Mouse (Mus musculus): ENCODE results near the gene Kazn.

Gene Kazn

DNA sequence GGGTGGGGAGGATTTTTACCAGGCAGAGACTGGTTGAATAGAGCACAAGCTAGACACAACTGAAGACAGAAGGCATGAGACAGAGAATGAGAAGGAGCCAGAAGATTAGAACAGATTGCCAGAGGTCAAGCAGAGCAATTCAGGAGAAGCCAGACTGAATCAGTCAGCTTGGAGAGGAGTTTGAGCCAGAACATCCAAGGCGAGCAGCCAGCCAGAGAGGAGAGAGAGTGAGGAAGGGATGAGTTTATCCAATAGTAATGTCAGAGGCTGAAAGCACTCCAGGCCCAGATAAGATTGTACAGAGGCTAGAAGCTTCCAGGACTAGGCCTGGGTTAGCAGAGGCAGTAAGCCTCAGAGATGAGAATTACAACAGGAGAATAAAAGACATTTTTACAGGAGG, 118.0 kb downstream of the Kazn start:
- DNase-seq (ENCODE audit: low read depth, low spot score), result no peak

DNA sequence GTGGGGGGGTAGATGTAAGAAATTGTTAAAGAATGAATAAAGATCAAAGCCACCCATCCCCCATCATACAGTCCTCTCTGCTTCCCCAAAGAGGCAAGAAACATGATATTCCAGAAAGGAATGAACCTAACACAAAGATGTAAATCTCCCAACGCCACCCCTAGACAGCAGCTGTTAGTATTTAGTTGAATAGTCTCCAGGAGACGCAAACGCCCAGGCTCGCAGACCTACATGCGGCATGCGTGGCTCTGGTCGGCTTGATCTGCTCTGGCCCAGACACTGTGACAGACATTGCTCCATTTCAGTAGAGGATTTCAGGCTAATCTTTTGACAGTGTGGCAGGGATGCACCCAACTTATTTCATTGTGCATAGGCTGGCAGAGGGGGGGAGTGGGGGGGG, 120.7 kb downstream of the Kazn start:
- no peak for DNase-seq (ENCODE audit: low read depth, low spot score)

DNA sequence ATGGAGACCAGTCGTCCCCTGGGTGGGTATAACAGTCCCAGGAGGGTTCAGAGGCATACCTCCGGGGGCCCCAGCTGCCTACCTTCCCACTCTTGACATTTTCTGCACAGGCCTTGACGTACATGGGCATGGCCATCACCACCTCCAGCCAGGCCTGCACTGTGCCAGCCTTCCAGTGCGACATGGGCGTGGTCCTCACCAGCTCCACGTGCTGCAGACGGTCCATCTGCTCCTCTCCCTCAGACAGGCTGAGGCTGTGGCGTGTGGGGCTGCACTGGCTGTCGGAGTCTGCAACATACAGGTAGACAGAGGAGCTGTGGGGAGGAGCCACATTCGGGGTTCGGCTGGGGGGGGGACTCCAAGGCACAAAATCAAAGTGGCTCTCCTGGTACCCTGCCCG, 121.2 kb downstream of the Kazn start:
- DNase-seq (ENCODE audit: low read depth, low spot score), result no peak

- DNase-seq (ENCODE audit: low read depth, low spot score), result no peak
Measured at GRCm38 (mm10) chr4:142113306-142113705, 125.9 kb downstream of the Kazn start.

- DNase-seq (ENCODE audit: low read depth, low spot score), result no peak
Measured at GRCm38 (mm10) chr4:142103081-142103671, 136.0 kb downstream of the Kazn start.

GRCm38 (mm10) chr4:142098303-142098702, 140.9 kb downstream of the Kazn start:
- peak; percentile 35 for DNase-seq (ENCODE audit: low read depth, low spot score)

GRCm38 (mm10) chr4:142097871-142098270, 141.3 kb downstream of the Kazn start:
- no peak for DNase-seq (ENCODE audit: low read depth, low spot score)

DNA sequence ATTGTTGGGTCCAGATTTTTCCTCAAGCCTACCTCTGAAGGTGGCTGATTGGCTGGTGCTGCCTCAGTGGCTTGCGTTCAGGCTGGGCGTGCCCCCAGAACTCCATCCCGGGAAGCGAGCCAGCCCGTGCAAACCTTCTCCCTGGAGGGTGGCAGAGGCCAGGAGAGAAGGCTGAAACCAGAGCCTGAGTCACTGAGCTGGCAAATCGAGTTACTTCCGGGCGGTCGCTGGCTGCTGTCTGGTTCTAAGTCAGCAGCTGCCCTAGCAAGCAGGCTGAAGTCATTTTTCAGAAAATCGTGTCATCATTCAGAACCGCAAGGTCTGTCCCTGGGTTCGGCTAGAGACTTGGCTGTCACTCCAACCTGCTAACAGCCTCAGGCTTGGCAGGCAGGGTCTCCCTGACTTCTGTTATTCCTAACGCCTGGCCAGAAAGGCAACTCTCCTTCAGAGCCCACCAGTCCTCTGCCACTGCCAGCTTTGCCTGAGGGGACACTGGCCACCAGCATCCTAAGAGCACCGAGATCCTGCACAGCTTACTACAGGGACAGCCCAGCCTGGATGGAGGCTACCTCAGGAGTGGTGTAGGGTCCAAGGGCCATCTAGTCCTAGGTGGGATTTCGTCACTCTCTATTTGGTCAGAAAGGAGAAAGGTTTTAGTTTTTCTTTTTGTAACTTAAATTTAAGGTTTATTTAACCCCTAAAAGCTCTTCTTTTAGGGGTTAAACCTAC, 143.5 kb downstream of the Kazn start:
- DNase-seq (ENCODE audit: low read depth, low spot score), result no peak

- no peak for DNase-seq (ENCODE audit: low read depth, low spot score)
Measured at GRCm38 (mm10) chr4:142094386-142094785, 144.8 kb downstream of the Kazn start.

GRCm38 (mm10) chr4:142091100-142091499, 148.1 kb downstream of the Kazn start:
- no peak for DNase-seq (ENCODE audit: low read depth, low spot score)

DNA sequence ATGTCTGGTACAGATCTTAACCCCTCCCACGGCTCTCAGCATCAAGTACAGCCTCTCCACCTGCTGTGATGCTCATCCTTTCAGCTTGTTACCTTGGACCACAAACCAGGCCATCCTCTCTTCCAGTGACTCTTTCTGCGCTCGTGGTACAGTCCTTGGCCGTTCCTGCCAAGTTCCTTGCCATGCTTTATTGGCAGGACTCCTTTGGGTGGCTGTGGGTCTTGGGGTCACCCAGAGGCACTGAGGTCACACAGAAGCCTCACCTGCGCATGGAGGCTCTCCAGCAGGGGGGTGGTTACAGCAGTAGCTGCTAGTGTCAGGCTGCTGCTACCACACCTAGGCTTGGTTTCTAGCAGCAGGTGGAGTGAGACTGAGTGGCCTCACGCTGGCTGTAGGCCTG, 149.2 kb downstream of the Kazn start:
- DNase-seq (ENCODE audit: low read depth, low spot score), result no peak

DNA sequence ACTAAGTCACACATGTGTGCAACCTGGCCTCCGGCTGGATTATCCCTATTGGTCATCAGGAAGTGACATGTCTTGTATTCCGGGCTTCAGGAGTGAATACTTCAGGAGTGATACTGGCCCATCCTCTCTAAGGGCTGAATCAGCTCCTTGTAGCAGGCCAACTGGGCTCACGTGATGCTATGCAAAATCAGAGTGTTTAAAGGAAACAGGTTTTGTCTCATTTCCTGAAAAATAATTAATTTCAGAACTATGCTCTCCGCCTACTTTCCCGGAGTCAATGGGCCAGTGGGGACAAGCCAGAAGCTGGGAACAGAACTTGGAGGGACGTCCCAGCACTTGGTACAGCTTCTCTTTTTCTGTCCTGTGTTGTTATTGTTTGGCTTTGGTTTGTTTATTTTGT, 150.4 kb downstream of the Kazn start:
- DNase-seq (ENCODE audit: low read depth, low spot score), result no peak

GRCm38 (mm10) chr4:142088409-142088808, 150.8 kb downstream of the Kazn start:
- DNase-seq (ENCODE audit: low read depth, low spot score), result no peak

GRCm38 (mm10) chr4:142084936-142085563, 154.2 kb downstream of the Kazn start:
- no peak for DNase-seq (ENCODE audit: low read depth, low spot score)

- DNase-seq (ENCODE audit: low read depth, low spot score), result no peak
Measured at GRCm38 (mm10) chr4:142084131-142084899, 154.9 kb downstream of the Kazn start, which contains the start of gene Tmem51. TSS of gene Tmem51 (minus strand) at chr4:142084304.

GRCm38 (mm10) chr4:142083762-142084130, 155.5 kb downstream of the Kazn start:
- DNase-seq (ENCODE audit: low read depth, low spot score), result no peak

DNA sequence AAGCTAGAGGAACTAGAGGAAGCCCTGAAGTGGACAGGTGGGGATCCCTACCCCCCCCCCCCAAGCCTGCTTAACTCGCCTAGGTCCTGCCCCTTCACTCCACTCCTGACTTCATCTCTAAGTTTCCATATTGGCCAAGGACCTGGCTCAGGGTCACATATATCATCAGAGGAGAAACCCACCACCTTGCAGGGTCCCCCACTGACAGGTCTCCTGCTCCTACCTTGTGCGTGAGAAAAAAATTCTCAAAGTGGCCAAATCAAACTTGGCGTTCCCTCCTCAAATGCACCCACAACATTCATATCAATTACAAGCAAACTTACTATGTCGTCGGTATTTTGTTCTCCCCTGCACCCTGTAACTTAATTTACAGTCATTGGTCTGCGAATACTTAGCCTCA, 156.0 kb downstream of the Kazn start:
- no peak for DNase-seq (ENCODE audit: low read depth, low spot score)

- DNase-seq (ENCODE audit: low read depth, low spot score), result no peak
Measured at GRCm38 (mm10) chr4:142082703-142083102, 156.5 kb downstream of the Kazn start.

DNA sequence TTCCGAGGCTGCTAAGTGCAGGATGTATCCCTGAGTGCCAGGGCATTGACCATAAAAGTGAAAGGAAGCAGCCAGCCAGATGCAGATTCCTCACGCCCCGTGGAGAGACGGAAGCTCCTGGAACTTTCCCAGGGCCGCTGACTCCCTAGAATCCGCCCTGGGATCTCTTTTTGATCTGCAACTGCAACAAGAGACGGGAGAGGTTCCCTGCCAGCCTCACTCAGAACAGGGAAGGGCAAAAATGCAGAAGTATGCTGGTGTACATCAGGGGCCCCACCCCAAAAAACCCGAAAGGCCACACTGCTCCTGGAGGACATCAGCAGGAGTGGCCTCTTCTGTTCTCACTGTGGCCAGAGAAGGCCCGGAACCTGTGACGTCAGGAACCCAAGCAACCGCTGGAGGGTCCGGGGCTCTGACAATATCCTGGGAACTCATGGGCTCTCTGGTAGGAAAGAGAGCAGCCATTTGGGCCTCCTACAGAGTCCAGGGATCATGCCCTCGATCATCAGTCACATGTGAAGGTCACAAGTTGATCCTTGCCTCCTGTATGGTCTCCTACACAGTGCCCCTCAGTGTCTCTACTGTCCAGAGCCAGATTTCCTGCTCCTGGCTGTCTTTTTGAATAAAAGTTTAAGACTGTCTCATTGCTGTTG, 157.4 kb downstream of the Kazn start:
- no peak for DNase-seq (ENCODE audit: low read depth, low spot score)

DNA sequence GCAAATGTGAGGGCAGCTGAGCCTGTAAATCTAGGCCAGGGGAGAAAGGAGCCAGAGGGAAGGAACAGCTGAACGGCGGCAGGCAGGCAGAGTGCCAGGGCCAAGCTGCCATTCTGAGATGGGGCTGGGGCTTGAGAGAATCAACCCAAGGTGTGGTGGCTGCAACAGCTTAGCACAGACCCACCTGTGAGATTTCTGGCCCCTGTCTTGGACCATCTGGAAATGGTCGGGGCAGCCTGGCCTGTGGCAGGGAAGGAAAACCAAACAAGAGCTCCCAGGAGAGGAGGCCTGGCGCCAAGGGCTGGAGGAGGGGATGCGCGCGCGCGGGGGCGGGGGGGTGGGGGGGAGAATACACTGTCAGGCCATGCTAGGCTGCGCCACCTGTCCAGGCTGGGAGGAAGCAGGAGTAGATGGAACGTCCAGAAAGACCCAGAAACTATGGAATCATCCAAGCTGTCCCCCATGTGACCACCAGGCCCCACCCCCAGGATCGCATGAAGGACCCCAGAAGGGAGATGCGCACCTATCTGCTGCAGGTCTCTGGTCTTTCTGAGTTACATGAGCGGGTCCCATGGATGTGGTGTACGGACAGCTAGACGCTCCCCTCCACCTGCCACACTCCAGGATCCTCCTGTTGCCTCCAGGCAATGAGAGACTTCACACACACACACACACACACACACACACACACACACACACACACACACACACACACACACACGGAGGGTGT, 158.1 kb downstream of the Kazn start:
- no peak for DNase-seq (ENCODE audit: low read depth, low spot score)

GRCm38 (mm10) chr4:142080487-142080767, 158.8 kb downstream of the Kazn start:
- no peak for DNase-seq (ENCODE audit: low read depth, low spot score)
